Mouse (Mus musculus): ENCODE measurements around the gene Slc32a1. TPM values are rescaled to one million over a fixed set of nuclear protein-coding genes. Genes with fewer than 3 reads are reported as not detected.

Slc32a1 gene
- 8.7 and 11.5 TPM in 2 replicates for polyA plus RNA-seq (2014; fragmentation: Nextera tagmentation; extraction: Ambion mirVana)

DNA sequence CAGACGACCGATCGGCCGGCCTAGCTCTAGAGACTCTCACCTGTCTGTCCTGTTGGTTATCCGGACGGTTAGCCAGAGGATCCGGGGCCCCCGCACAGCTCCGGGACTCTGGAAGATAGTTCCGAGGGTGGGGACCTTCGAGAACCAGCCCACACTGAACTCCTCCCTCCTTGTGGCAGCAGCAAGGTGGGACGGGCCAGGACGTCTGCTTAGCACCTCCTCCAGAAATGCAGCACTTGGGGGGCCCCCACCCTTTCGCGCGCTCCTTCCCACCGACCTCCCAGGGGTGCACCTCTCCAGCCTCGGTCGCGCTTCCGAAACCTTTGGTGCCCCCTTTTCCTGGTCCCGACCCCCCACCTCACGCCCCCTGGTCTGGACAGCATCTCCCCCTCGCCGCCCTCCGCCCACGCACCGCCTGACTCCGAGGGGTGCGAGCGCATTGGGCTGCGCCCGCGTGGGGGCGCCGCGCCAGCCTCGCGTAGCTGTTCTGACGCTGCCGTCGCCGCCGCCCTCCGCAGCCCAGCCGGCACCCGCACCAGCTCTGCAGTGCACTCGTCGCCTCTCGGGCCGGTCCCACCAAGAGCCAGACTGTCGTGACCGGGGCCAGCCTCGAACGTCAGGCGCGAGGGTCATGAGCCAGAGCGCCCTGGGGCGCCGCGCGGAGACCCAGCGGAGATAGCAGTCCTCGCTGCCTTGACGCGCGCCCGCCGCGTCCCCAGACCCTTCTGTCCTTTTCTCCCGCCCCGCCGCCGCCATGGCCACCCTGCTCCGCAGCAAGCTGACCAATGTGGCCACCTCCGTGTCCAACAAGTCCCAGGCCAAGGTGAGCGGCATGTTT, at the start of gene Slc32a1:
Gene Slc32a1, plus strand, starts transcription at position 280 of the 838 bp plus-strand sequence.
- DNase-seq (ENCODE audit: low spot score): peak; percentile 54
- Histone ChIP-seq H3K9me3 (ENCODE audit: control insufficient read depth, low read length) (no peaks in the 10 kb centered on the region), H3K4me2 (replicated peaks) (peak within 1 kb of the TSS; percentile 66), H3K27me3 (ENCODE audit: control insufficient read depth, insufficient read depth, low read length) (peaks cover 80% of the 10 kb centered on the region), H3K9ac (peak within 1 kb of the TSS; percentile 89), H3K4me1 (replicated peaks; ENCODE audit: control insufficient read depth, insufficient read depth, low read length) (peaks cover 14% of the 10 kb centered on the region; the same call in 1 of the 2 replicates), H3K27ac (peak within 1 kb of the TSS; percentile 97), H3K36me3 (replicated peaks; ENCODE audit: control insufficient read depth, insufficient read depth) (0 out of 2 replicates have a peak, but pooled peaks cover 7% of the 10 kb centered on the region), H3K4me3 (replicated peaks; ENCODE audit: low read length) (peak within 1 kb of the TSS; percentile 54)
- 1% methylated on average over 74 of the region's 77 CpGs for WGBS
- peak; percentile 64 for ATAC-seq (ENCODE audit: low FRiP score)

DNA sequence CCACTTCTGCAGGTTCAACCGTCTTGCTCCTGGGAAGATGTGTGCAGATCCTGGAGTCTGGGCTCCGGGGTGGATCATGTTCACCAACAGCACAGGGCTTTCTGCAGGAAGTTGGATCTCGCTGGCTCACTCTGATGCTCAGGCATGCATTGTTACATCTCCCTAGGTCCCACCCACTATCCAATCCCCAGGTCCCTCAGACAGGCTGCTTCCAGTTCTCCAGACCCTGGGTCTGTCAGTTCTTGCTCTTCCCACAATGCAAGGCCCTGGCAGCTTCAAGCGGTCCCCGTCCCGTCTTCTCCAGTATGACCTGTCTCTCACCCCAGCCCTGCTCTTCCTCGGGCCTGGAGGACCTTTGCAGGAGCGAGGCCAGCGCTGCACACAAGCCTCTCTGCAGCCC, 49.8 kb upstream of the Slc32a1 start:
- WGBS: 21% methylated on average over 9 of the region's 9 CpGs
- ATAC-seq (ENCODE audit: low FRiP score) (no peak), DNase-seq (ENCODE audit: low spot score) (no peak)
- Histone ChIP-seq H3K4me1 (replicated peaks; ENCODE audit: control insufficient read depth, insufficient read depth, low read length) (peaks cover 31% of the 10 kb centered on the region), H3K27me3 (ENCODE audit: control insufficient read depth, insufficient read depth, low read length) (0 out of 2 replicates have a peak, but pooled peaks cover under 1% of the 10 kb centered on the region), H3K4me2 (replicated peaks) (no peak overlapping the region), H3K9me3 (ENCODE audit: control insufficient read depth, low read length) (no peaks in the 10 kb centered on the region), H3K9ac (0 out of 2 replicates have a peak overlapping the region, but pooled peaks have one; percentile 7), H3K36me3 (replicated peaks; ENCODE audit: control insufficient read depth, insufficient read depth) (no peaks in the 10 kb centered on the region), H3K4me3 (replicated peaks; ENCODE audit: low read length) (no peak overlapping the region), H3K27ac (peak overlapping the region; percentile 76)

DNA sequence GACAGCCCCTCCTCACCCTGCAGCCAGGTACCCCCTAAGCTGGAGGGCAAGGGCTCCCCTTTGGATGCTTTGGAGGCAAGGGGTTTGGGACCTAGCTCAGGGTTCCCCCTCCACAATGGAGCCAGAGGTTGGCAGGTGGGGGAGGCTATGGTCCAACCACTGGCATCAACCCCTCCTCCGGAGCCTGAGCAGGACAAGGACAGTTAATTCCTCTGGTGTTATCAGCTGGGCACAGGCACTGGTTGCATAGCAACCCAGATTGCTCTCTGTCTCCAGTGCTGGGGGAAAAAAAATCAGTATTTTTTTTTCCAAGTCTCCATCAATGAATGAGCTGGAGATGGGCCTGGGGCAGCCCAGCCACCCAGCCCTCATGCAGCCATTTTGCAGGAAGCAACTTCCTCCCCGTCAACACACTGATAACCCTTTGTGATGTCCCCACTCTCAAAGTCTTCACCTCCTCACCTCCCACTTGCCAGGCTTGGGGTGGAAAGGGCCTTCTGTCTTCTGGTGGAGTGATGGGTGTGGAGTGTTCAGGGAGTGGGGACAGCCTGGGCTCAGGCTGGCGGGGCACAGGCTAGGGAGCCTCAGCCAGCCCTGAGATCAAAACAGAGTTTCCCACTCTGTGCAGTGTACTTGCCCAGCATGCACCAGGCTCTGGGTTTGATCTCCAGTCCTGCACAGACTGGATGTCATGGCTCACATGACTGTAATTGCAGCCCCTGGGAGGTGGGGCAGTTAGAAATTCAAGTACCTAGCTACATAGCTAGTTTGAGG, 49.0 kb upstream of the Slc32a1 start:
- Histone ChIP-seq H3K27ac (peak overlapping the region; percentile 76), H3K4me2 (replicated peaks) (no peak overlapping the region), H3K4me1 (replicated peaks; ENCODE audit: control insufficient read depth, insufficient read depth, low read length) (peaks cover 27% of the 10 kb centered on the region), H3K36me3 (replicated peaks; ENCODE audit: control insufficient read depth, insufficient read depth) (no peaks in the 10 kb centered on the region), H3K9ac (0 out of 2 replicates have a peak overlapping the region, but pooled peaks have one; percentile 7), H3K27me3 (ENCODE audit: control insufficient read depth, insufficient read depth, low read length) (no peaks in the 10 kb centered on the region), H3K4me3 (replicated peaks; ENCODE audit: low read length) (no peak overlapping the region), H3K9me3 (ENCODE audit: control insufficient read depth, low read length) (no peaks in the 10 kb centered on the region)
- no peak for DNase-seq (ENCODE audit: low spot score)
- peak; percentile 66 for ATAC-seq (ENCODE audit: low FRiP score)
- WGBS: 48% methylated on average over 3 of the region's 3 CpGs

DNA sequence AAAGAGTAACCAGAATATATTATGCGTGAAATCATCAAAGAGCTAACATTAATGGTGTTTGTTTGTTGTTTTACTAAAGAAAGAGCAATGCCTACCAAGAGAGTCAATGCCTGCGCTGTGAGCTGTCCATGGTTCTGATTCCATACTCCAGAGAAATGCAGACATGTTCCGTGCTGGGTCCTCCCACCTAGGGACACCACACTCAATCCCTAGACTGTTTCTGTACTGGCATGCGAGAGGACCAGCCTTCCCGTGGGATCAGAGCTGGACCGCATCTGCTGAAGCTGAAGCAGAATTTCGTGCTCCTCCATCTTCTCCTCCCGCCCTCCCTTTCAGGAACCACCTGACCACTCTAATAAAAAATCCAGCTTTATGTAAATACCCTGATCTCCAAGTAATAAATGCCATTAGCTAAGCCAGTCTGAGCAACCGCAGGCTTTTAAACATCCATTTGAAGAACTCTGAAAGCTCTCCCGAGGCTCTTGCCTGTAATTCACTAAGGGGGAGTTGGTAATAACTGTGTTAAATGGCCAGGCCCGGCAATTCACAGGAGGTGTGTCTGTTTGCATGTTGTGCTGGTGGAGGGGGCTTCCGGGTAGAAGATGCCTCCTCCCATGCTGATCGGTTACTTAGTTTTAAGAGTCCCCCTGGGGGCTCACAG, 40.0 kb upstream of the Slc32a1 start:
- H3K27ac ChIP-seq: 0 out of 2 replicates have a peak overlapping the region, but pooled peaks have one; percentile 38
- H3K9ac ChIP-seq: no peak overlapping the region
- 24% methylated on average over 13 of the region's 13 CpGs for WGBS
- H3K4me3 ChIP-seq (replicated peaks; ENCODE audit: low read length): no peak overlapping the region
- H3K27me3 ChIP-seq (ENCODE audit: control insufficient read depth, insufficient read depth, low read length): peaks cover 3% of the 10 kb centered on the region; the same call in 1 of the 2 replicates
- H3K36me3 ChIP-seq (replicated peaks; ENCODE audit: control insufficient read depth, insufficient read depth): no peaks in the 10 kb centered on the region
- H3K4me2 ChIP-seq (replicated peaks): no peak overlapping the region
- H3K4me1 ChIP-seq (replicated peaks; ENCODE audit: control insufficient read depth, insufficient read depth, low read length): peaks cover 12% of the 10 kb centered on the region
- peak; percentile 31; the same call in 1 of the 2 replicates for ATAC-seq (ENCODE audit: low FRiP score)
- DNase-seq (ENCODE audit: low spot score): peak; percentile 69
- no peaks in the 10 kb centered on the region for H3K9me3 ChIP-seq (ENCODE audit: control insufficient read depth, low read length)

DNA sequence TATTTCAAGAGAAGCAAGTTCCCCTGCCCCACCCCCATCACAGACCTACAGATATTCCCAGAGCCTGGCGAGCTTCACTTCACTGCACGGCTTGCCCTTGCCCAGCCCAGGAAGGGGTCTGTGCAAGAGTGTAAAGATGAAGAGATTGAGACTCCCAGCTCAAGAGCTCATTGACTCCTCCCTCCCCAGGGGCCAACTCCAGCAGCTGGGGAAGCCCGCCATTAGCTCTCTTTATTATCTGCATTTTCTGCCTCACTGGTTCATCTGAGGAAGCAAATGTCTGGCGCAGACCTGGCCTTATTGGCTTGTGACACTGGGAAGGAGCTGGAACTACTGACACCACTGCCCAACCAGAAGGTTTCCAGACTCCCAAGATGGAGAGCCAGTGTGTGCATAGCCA, 30.6 kb upstream of the Slc32a1 start:
- Histone ChIP-seq H3K9ac (no peak overlapping the region), H3K27ac (no peak overlapping the region), H3K27me3 (ENCODE audit: control insufficient read depth, insufficient read depth, low read length) (0 out of 2 replicates have a peak, but pooled peaks cover 5% of the 10 kb centered on the region), H3K4me2 (replicated peaks) (no peak overlapping the region), H3K4me1 (replicated peaks; ENCODE audit: control insufficient read depth, insufficient read depth, low read length) (peaks cover 10% of the 10 kb centered on the region; the same call in 1 of the 2 replicates), H3K4me3 (replicated peaks; ENCODE audit: low read length) (no peak overlapping the region), H3K36me3 (replicated peaks; ENCODE audit: control insufficient read depth, insufficient read depth) (no peaks in the 10 kb centered on the region), H3K9me3 (ENCODE audit: control insufficient read depth, low read length) (no peaks in the 10 kb centered on the region)
- ATAC-seq (ENCODE audit: low FRiP score) (peak; percentile 70; the same call in 1 of the 2 replicates), DNase-seq (ENCODE audit: low spot score) (no peak)
- WGBS: 32% methylated on average over 4 of the region's 4 CpGs

DNA sequence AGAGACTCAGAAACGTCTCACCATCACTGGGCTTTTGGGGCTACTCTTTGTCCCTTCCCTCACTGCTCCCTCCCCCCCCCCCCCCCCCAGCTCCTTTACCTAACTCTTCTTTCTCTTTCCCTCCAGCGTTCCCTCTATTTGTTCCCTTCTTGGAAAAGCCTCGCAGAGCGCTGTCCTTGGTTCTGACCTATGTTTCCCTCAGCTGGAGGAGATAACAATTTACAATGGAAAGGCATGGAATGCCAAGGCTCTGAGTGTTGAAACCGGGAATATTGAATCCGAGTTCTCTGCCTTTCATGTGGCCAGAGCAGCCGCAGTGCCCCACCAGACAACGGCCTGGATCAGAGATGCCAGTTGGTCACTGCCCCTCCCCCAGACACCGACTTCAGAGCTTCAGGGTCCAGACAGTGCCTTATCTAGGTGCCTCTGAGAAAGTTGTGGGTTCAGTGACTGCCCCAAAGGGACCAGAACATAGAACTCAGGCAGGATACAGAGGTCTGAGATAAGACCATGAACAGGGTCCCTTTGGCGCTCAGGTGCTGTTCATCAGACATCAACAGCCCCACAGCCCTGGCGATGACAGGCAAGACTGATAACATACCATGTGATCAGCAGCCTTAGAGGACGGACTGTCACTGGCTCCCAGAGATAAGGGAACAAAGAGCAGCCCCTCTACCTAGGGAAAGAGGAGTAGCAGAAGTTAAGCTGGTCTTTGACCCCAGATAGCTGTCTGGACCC, 25.8 kb upstream of the Slc32a1 start:
- H3K4me3 ChIP-seq (replicated peaks; ENCODE audit: low read length): no peak overlapping the region
- H3K9me3 ChIP-seq (ENCODE audit: control insufficient read depth, low read length): no peaks in the 10 kb centered on the region
- no peak overlapping the region for H3K9ac ChIP-seq
- ATAC-seq (ENCODE audit: low FRiP score) (no peak), DNase-seq (ENCODE audit: low spot score) (peak; percentile 54)
- H3K4me2 ChIP-seq (replicated peaks): no peak overlapping the region
- H3K27ac ChIP-seq: no peak overlapping the region
- no peaks in the 10 kb centered on the region for H3K36me3 ChIP-seq (replicated peaks; ENCODE audit: control insufficient read depth, insufficient read depth)
- 14% methylated on average over 12 of the region's 12 CpGs for WGBS
- peaks cover 23% of the 10 kb centered on the region for H3K4me1 ChIP-seq (replicated peaks; ENCODE audit: control insufficient read depth, insufficient read depth, low read length)
- 0 out of 2 replicates have a peak, but pooled peaks cover 5% of the 10 kb centered on the region for H3K27me3 ChIP-seq (ENCODE audit: control insufficient read depth, insufficient read depth, low read length)

DNA sequence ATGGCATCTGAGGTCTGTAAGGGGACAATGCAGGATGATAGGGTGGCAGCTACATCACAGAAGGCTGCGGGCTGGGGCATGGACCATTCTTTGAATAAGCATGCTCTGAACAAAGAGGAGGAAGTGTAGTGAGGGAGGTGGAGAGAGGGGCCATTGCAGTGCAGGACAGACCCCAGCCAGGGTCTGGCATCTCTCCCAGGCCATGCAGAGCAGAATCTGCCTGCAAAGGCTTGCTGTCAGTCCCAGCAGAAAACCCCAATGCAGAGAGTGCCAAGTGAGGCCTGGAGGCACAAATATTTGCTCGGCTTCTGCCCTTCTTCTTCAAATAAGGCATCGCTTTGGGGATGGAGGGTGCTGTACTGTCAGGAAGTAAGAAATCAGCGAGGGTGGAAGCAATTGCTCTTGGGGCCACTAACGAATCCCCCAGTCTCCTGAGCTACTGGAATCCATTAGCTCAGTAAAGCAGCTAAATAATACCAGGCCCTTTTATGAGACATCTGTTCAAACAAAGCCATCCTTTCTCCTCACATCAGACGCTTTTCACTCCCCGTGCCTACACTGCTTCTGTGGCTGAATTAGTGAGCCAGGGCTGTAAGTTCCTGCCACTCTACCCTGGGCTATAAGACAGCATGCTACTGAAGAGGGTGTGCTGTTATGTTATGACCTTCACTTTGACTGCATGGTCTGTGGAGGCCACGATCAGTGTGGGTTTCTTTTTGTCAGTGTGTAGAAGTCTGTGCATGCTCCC, 21.9 kb upstream of the Slc32a1 start:
- no peak overlapping the region for H3K4me3 ChIP-seq (replicated peaks; ENCODE audit: low read length)
- no peaks in the 10 kb centered on the region for H3K9me3 ChIP-seq (ENCODE audit: control insufficient read depth, low read length)
- DNase-seq (ENCODE audit: low spot score): peak; percentile 52
- WGBS: 21% methylated on average over 8 of the region's 8 CpGs
- peaks cover 24% of the 10 kb centered on the region for H3K4me1 ChIP-seq (replicated peaks; ENCODE audit: control insufficient read depth, insufficient read depth, low read length)
- ATAC-seq (ENCODE audit: low FRiP score): peak; percentile 61
- H3K27me3 ChIP-seq (ENCODE audit: control insufficient read depth, insufficient read depth, low read length): no peaks in the 10 kb centered on the region
- no peaks in the 10 kb centered on the region for H3K36me3 ChIP-seq (replicated peaks; ENCODE audit: control insufficient read depth, insufficient read depth)
- H3K4me2 ChIP-seq (replicated peaks): no peak overlapping the region
- H3K9ac ChIP-seq: no peak overlapping the region; the same call in 1 of the 2 replicates
- peak overlapping the region; percentile 58 for H3K27ac ChIP-seq

DNA sequence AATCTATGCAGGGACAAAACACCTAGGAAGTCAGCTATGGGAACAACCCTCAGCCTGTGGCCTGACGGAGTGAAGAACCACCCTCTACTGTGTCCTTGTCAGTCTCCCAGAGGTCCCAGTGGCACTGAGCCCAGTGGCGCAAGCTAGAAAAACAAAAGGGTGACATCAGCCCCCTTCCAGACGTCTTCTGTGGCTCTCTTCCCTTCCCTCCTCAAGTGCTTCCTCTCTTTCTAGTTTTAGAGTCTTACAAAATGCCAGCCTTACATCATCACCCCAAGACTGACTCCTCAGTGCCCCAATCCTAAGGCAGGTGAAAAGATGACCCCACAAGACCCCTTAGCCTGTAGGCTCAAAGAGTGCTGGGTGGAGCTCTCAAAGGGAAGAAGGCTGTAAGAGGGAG, 20.1 kb upstream of the Slc32a1 start:
- Histone ChIP-seq H3K9me3 (ENCODE audit: control insufficient read depth, low read length) (no peaks in the 10 kb centered on the region), H3K27me3 (ENCODE audit: control insufficient read depth, insufficient read depth, low read length) (no peaks in the 10 kb centered on the region), H3K4me3 (replicated peaks; ENCODE audit: low read length) (no peak overlapping the region), H3K27ac (no peak overlapping the region), H3K4me1 (replicated peaks; ENCODE audit: control insufficient read depth, insufficient read depth, low read length) (peaks cover 26% of the 10 kb centered on the region), H3K4me2 (replicated peaks) (no peak overlapping the region), H3K36me3 (replicated peaks; ENCODE audit: control insufficient read depth, insufficient read depth) (no peaks in the 10 kb centered on the region), H3K9ac (no peak overlapping the region)
- 56% methylated on average over 3 of the region's 3 CpGs for WGBS
- ATAC-seq (ENCODE audit: low FRiP score): no peak
- no peak for DNase-seq (ENCODE audit: low spot score)

Measured in hindbrain, embryonic 14.5 days (tissue).